Mouse (Mus musculus): ENCODE results near the gene Pfn2.
A peak's percentile ranks its signal among the peaks of the same experiment; 100 is the strongest.
"Not testable (repeated sequence)": the region's sequence is repeated elsewhere in the genome, so short reads cannot be mapped to it uniquely, and the experiment has no call there.

Gene Pfn2

GRCm38 (mm10) chr3:57847760-57848185 is at the start of gene Pfn2:
Gene Pfn2 (minus strand): TSS chr3:57848079.
- DNase-seq (ENCODE audit: low read depth, low spot score) = peak; percentile 85

GRCm38 (mm10) chr3:57882945-57883344 is 35.1 kb upstream of the Pfn2 start:
- no peak for DNase-seq (ENCODE audit: low read depth, low spot score)

- peak; percentile 39 for DNase-seq (ENCODE audit: low read depth, low spot score)
Observed at GRCm38 (mm10) chr3:57846912-57847759, 743 bp downstream of the Pfn2 start.

GRCm38 (mm10) chr3:57846662-57846911 is 1.3 kb downstream of the Pfn2 start:
- DNase-seq (ENCODE audit: low read depth, low spot score) = no peak

GRCm38 (mm10) chr3:57845786-57846661 is 1.9 kb downstream of the Pfn2 start:
- DNase-seq (ENCODE audit: low read depth, low spot score) = no peak

GRCm38 (mm10) chr3:57843775-57844174 is 4.1 kb downstream of the Pfn2 start:
- no peak for DNase-seq (ENCODE audit: low read depth, low spot score)

- DNase-seq (ENCODE audit: low read depth, low spot score) = no peak
Observed at GRCm38 (mm10) chr3:57836911-57837310, 11.0 kb downstream of the Pfn2 start.

- DNase-seq (ENCODE audit: low read depth, low spot score) = no peak
Observed at GRCm38 (mm10) chr3:57833585-57833984, 14.3 kb downstream of the Pfn2 start.

GRCm38 (mm10) chr3:57825866-57826265 is 22.0 kb downstream of the Pfn2 start:
- DNase-seq (ENCODE audit: low read depth, low spot score) = no peak

- DNase-seq (ENCODE audit: low read depth, low spot score) = no peak
Observed at GRCm38 (mm10) chr3:57815447-57815846, 32.4 kb downstream of the Pfn2 start.

- DNase-seq (ENCODE audit: low read depth, low spot score) = not testable (repeated sequence)
Observed at GRCm38 (mm10) chr3:57795071-57795470, 52.8 kb downstream of the Pfn2 start.
